Mouse (Mus musculus): ENCODE data around the gene Mbl2.
A peak's percentile ranks its signal among the peaks of the same experiment; 100 is the strongest.
"Not testable (repeated sequence)": the region's sequence is repeated elsewhere in the genome, so short reads cannot be mapped to it uniquely, and the experiment has no call there.

The Mbl2 gene

GRCm38 (mm10) chr19:30232691-30233090 lies at the start of gene Mbl2:
TSS of gene Mbl2 (plus strand) at chr19:30232942.
- no peak for DNase-seq (ENCODE audit: low spot score in 2 of 2)

GRCm38 (mm10) chr19:30185536-30185935 lies 47.2 kb upstream of the Mbl2 start:
- no peak for DNase-seq (ENCODE audit: low spot score in 2 of 2)

- DNase-seq (ENCODE audit: low spot score in 2 of 2): no peak
Observed at GRCm38 (mm10) chr19:30187232-30187631, 45.5 kb upstream of the Mbl2 start.

GRCm38 (mm10) chr19:30194999-30195398 lies 37.7 kb upstream of the Mbl2 start:
- DNase-seq (ENCODE audit: low spot score in 2 of 2): no peak

- no peak for DNase-seq (ENCODE audit: low spot score in 2 of 2)
Observed at GRCm38 (mm10) chr19:30202177-30202576, 30.6 kb upstream of the Mbl2 start.

- DNase-seq (ENCODE audit: low spot score in 2 of 2): peak in 1 of 2 experiments; percentile 33
Observed at GRCm38 (mm10) chr19:30205159-30205816, 27.5 kb upstream of the Mbl2 start.

- no peak for DNase-seq (ENCODE audit: low spot score in 2 of 2)
Observed at GRCm38 (mm10) chr19:30205874-30206273, 26.9 kb upstream of the Mbl2 start.

GRCm38 (mm10) chr19:30206981-30207380 lies 25.8 kb upstream of the Mbl2 start:
- no peak for DNase-seq (ENCODE audit: low spot score in 2 of 2)

GRCm38 (mm10) chr19:30209006-30209405 lies 23.7 kb upstream of the Mbl2 start:
- not testable (repeated sequence) for DNase-seq (ENCODE audit: low spot score in 2 of 2)

- no peak for DNase-seq (ENCODE audit: low spot score in 2 of 2)
Observed at GRCm38 (mm10) chr19:30214026-30214425, 18.7 kb upstream of the Mbl2 start.

- not testable (repeated sequence) for DNase-seq (ENCODE audit: low spot score in 2 of 2)
Observed at GRCm38 (mm10) chr19:30215736-30216135, 17.0 kb upstream of the Mbl2 start.

- DNase-seq (ENCODE audit: low spot score in 2 of 2): no peak
Observed at GRCm38 (mm10) chr19:30216186-30216585, 16.6 kb upstream of the Mbl2 start.

- DNase-seq (ENCODE audit: low spot score in 2 of 2): peak in 1 of 2 experiments; percentile 33
Observed at GRCm38 (mm10) chr19:30217335-30217734, 15.4 kb upstream of the Mbl2 start.

- DNase-seq (ENCODE audit: low spot score in 2 of 2): not testable (repeated sequence)
Observed at GRCm38 (mm10) chr19:30222593-30222992, 10.1 kb upstream of the Mbl2 start.

GRCm38 (mm10) chr19:30229477-30229876 lies 3.3 kb upstream of the Mbl2 start:
- DNase-seq (ENCODE audit: low spot score in 2 of 2): no peak

GRCm38 (mm10) chr19:30234416-30234815 lies 1.7 kb downstream of the Mbl2 start:
- DNase-seq (ENCODE audit: low spot score in 2 of 2): no peak

GRCm38 (mm10) chr19:30247359-30247758 lies 14.6 kb downstream of the Mbl2 start:
- peak in 1 of 2 experiments; percentile 19 for DNase-seq (ENCODE audit: low spot score in 2 of 2)

- peak in 1 of 2 experiments; percentile 33 for DNase-seq (ENCODE audit: low spot score in 2 of 2)
Observed at GRCm38 (mm10) chr19:30248822-30249221, 16.1 kb downstream of the Mbl2 start.

- DNase-seq (ENCODE audit: low spot score in 2 of 2): no peak
Observed at GRCm38 (mm10) chr19:30252253-30252652, 19.5 kb downstream of the Mbl2 start.

GRCm38 (mm10) chr19:30256339-30256738 lies 23.6 kb downstream of the Mbl2 start:
- no peak for DNase-seq (ENCODE audit: low spot score in 2 of 2)

GRCm38 (mm10) chr19:30281125-30281524 lies 48.4 kb downstream of the Mbl2 start:
- DNase-seq (ENCODE audit: low spot score in 2 of 2): no peak

- DNase-seq (ENCODE audit: low spot score in 2 of 2): no peak
Observed at GRCm38 (mm10) chr19:30287899-30288490, 55.3 kb downstream of the Mbl2 start.

Measured in thymus, postnatal 10 days (tissue).